Mouse (Mus musculus) erythroblast, embryonic 14.5 days (primary cell): ENCODE data around the gene Phactr4.

ENCODE experiments used
- GATA1 ChIP-seq: IDR thresholded peaks from 2 replicates; pipeline ENCODE4 v1.6.1; 2012; ENCODE audit warnings: low read length, inconsistent platforms, mixed read lengths
- TAL1 ChIP-seq: IDR thresholded peaks from 3 replicates; pipeline ENCODE4 v1.6.1; 2012; ENCODE audit warnings: low read length, inconsistent platforms, mixed read lengths

DNA sequence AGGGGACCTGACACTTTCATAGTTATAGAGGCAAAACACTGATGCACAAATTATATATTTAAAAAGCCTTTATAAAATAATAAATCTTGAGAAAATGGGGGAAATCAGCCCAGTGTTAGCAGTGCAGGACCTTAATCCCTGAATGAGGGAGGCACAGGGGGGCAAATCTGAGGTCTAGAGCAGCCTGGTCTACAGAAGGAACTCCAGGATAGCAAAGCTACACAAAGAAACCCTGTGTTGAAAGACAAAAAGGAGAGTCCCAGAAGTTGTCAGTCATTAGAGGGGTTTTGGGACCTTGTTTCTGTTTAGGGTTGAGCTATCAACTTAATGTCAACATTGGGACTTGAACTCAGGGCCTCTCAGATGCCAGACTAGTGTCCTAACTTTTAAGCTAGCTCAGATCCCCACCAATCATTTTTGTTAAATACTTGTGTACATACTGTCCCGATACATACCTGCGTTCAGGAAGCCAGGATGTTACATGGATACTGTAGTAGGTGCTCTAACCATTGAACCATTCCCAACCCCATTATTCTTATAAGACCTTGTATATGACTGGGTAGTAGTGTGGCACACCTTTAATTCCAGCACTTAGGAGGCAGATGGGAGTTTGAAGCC, 72.1 kb downstream of the Phactr4 start:
- TF ChIP-seq TAL1 (no peak), GATA1 (no peak)
